Mouse (Mus musculus) G1E (cell line): ENCODE measurements at regions not wholly inside any gene's neighbourhood (a gene's known extent, or its start where the extent isn't known, plus 50 kb on each side); places are given as distances from the start of the nearest gene placed in this dataset.

Experiments
- ATAC-seq: 2 replicates; pipeline ENCODE4 v1.8.0; 2016; ENCODE audit warnings: mild to moderate bottlenecking; ENCODE audit not compliant: insufficient number of reproducible peaks, poor library complexity, low FRiP score, severe bottlenecking; ENCODE audit errors: extremely low read depth
- DNase-seq: peaks from one replicate; pipeline ENCODE4 v3.0.0; 2012; ENCODE audit warnings: low spot score
- H3K27me3 ChIP-seq: 2 replicates; pipeline ENCODE4 v1.6.1; 2012; ENCODE audit warnings: mild to moderate bottlenecking, low read length, inconsistent platforms; ENCODE audit not compliant: insufficient read depth
- H3K36me3 ChIP-seq: replicated peaks from 2 replicates; pipeline ENCODE3; 2012; ENCODE audit warnings: mild to moderate bottlenecking, inconsistent platforms
- H3K4me1 ChIP-seq: 2 replicates; pipeline ENCODE4 v1.6.1; 2012; ENCODE audit warnings: low read depth, low read length, inconsistent platforms, mixed read lengths; ENCODE audit not compliant: insufficient read depth
- H3K4me3 ChIP-seq: 2 replicates; pipeline ENCODE4 v1.5.1; 2012; ENCODE audit warnings: low read depth, mild to moderate bottlenecking, inconsistent platforms, low read length, moderate library complexity, mixed read lengths
- H3K9me3 ChIP-seq: replicated peaks from 2 replicates; pipeline ENCODE4 v1.6.1; 2012; ENCODE audit warnings: inconsistent platforms
- CTCF ChIP-seq: IDR thresholded peaks from 2 replicates; pipeline ENCODE4 v1.5.1; 2012; ENCODE audit warnings: low read depth, low read length, inconsistent platforms, mixed read lengths
- GATA1 ChIP-seq: IDR thresholded peaks from 2 replicates; pipeline ENCODE4 v1.6.1; 2012; ENCODE audit warnings: borderline replicate concordance, low read length, inconsistent platforms, mixed read lengths
- GATA2 ChIP-seq: IDR thresholded peaks from 2 replicates; pipeline ENCODE4 v1.6.1; 2012; ENCODE audit warnings: low read depth, low read length, inconsistent platforms, borderline replicate concordance
- POLR2AphosphoS5 ChIP-seq: IDR thresholded peaks from 2 replicates; pipeline ENCODE4 v1.6.1; 2012; ENCODE audit warnings: low read depth, low read length, inconsistent platforms; ENCODE audit not compliant: insufficient replicate concordance
- TAL1 ChIP-seq: conservative IDR thresholded peaks from 2 replicates; pipeline ENCODE4 v1.6.1; 2012; ENCODE audit warnings: low read depth, low read length, inconsistent platforms, mixed read lengths

DNA sequence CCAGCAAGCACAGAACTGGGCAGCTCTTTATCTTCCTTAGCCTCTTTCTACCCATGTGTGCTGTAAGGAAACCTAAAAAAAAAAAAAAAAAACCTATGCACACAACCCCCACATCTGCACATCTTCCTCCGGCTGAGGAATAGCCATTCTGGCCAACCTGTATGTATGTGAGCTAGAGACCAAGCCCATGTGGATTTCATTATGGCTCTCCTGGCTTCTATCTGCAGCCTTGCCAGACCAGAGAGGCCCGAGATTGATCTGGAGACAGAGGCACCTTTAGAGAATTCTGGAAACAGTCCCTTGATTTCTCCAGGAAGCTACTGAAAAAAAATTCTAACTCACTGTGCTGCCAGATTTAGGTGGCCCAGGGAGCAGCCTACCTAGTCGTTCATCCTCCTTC lies 281.5 kb upstream of the Mki67 start:
- Histone ChIP-seq H3K27me3 (no peaks in the 10 kb centered on the region), H3K4me1 (no peaks in the 10 kb centered on the region), H3K36me3 (no peaks in the 10 kb centered on the region), H3K4me3 (no peak overlapping the region), H3K9me3 (peaks cover 77% of the 10 kb centered on the region)
- ATAC-seq, result no peak
- TF ChIP-seq POLR2AphosphoS5, result no peak
- TF ChIP-seq GATA1, result no peak
- TF ChIP-seq CTCF, result no peak
- no peak for TF ChIP-seq GATA2
- no peak for TF ChIP-seq TAL1
- no peak for DNase-seq

DNA sequence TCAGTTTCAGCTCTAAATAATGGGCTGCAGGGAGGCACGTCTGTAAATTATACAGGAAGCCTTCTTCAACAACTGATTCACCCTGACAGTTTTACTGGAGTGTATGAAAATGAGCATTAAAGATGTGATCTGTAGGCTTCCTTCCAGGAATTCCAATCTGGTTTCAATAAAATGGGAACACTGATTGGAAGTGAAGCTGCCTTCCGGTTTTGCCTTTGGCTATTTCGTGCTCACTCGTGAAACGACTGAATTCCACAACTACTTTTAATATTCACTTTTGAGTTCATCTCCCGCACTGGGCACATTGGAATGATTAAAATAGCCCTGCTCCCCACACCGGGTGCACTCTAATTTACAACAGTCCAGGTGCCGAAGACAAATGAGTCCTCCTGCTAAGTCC lies 286.2 kb upstream of the Mki67 start:
- no peaks in the 10 kb centered on the region for H3K36me3 ChIP-seq
- H3K4me1 ChIP-seq, result no peaks in the 10 kb centered on the region
- no peak overlapping the region for H3K4me3 ChIP-seq
- H3K27me3 ChIP-seq, result no peaks in the 10 kb centered on the region
- ATAC-seq, result no peak
- peaks cover 77% of the 10 kb centered on the region for H3K9me3 ChIP-seq
- no peak for DNase-seq
- no peak for TF ChIP-seq GATA2
- TF ChIP-seq CTCF, result no peak
- TF ChIP-seq TAL1, result no peak
- TF ChIP-seq GATA1, result no peak
- no peak for TF ChIP-seq POLR2AphosphoS5

DNA sequence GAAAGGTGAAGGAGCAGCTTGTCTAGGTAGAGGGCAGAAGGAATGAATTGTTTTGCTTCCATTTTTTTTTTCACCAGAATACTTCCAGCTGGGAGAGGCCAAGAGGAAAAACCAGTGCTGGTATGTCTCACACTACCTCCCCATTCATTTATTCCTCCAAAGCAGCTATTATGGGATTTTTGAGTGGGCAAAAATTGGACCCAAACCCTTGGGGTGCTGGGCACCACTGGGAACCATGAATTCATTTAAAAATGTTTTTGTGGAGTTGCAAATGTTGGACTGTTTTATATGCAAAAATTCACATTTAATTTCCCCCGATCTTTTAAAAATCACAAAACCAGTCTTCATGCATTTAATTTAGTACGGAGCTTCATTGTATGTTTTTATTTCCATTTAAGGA lies 287.1 kb upstream of the Mki67 start:
- DNase-seq (no peak), ATAC-seq (no peak)
- Histone ChIP-seq H3K9me3 (peaks cover 77% of the 10 kb centered on the region), H3K4me3 (no peak overlapping the region), H3K27me3 (no peaks in the 10 kb centered on the region), H3K36me3 (no peaks in the 10 kb centered on the region), H3K4me1 (no peaks in the 10 kb centered on the region)
- no peak for TF ChIP-seq TAL1
- no peak for TF ChIP-seq CTCF
- TF ChIP-seq GATA2, result no peak
- TF ChIP-seq GATA1, result no peak
- no peak for TF ChIP-seq POLR2AphosphoS5

DNA sequence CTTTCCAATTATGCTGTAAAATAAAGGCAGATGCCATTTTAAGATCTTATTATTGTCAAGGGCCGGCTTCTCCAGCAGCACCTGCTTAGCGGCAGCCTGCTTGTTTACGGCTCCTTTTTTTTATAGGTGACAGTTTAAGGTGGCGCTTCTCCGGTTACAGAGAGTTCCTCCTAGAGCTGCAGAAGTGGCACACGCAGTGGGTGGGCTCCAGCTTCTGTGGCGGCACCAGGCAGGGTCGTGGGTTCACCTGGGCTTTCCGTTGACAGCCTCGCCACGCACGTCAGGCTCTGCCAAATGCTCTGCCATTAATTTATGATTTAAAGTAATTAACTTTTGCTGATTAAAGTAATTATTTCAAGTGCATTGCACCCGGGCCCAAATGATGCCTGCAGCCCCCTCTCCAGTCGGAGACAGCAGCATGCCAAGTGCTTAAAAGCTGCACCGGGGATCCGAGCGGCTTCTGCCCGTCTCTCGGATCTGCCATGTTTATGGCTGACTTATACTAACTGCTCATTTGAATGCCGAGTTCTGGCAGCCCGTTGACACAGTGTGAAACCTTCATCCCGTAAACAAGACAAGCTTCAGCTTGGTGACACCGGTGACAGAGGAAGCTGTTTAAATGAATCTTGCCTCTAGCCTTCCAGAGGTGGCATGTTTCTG lies 291.8 kb upstream of the Mki67 start:
- no peaks in the 10 kb centered on the region for H3K36me3 ChIP-seq
- DNase-seq (no peak), ATAC-seq (no peak)
- no peaks in the 10 kb centered on the region for H3K27me3 ChIP-seq
- H3K4me3 ChIP-seq, result no peak overlapping the region
- TF ChIP-seq POLR2AphosphoS5 (no peak), GATA2 (no peak), GATA1 (no peak), TAL1 (no peak), CTCF (no peak)
- no peaks in the 10 kb centered on the region for H3K4me1 ChIP-seq
- peaks cover 79% of the 10 kb centered on the region for H3K9me3 ChIP-seq

DNA sequence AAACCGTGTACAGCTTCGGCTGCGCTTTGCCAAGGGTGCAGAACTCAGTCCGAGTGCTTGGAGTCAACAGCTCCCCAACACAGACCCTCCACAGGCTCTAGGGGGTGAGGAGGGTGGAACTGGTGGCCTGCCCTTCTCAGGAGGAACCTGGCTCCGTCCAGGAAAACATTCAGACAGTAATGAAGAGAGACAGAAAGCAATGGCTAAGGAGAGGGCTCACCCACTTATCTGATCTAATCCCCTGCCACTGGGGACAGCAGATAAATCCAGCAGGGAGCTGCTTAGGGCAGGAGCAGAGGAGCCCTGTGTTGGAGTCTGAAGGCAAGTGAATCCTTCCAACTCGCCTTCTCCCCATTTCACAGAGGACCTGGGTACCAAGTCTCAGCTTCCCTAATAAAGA lies 292.3 kb upstream of the Mki67 start:
- no peak for ATAC-seq
- Histone ChIP-seq H3K36me3 (no peaks in the 10 kb centered on the region), H3K4me3 (no peak overlapping the region), H3K4me1 (no peaks in the 10 kb centered on the region), H3K9me3 (peaks cover 80% of the 10 kb centered on the region), H3K27me3 (no peaks in the 10 kb centered on the region)
- TF ChIP-seq TAL1 (no peak), POLR2AphosphoS5 (no peak), GATA2 (no peak), GATA1 (no peak), CTCF (no peak)
- DNase-seq, result no peak

DNA sequence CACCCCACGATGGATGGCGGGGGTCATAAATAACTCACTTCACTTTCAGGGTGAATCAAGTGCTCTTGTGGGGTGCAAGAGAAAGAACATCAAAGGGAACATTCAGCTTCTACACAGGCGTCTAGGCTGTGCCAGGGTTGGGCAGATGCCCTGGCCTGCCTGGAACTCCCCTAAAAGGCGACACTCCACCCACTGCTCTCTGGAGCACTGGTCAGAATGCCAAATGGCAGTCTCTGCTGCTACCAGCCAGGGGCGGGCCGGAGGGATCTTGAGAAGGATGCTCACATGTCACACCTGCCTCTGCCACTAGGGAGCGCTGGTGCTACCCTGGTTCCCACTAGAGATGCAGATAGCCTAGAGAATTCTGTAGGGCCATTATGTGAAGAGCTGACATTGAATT lies 293.9 kb upstream of the Mki67 start:
- Histone ChIP-seq H3K4me1 (no peaks in the 10 kb centered on the region), H3K36me3 (no peaks in the 10 kb centered on the region), H3K4me3 (no peak overlapping the region), H3K27me3 (no peaks in the 10 kb centered on the region), H3K9me3 (peaks cover 82% of the 10 kb centered on the region)
- TF ChIP-seq POLR2AphosphoS5, result no peak
- TF ChIP-seq CTCF, result no peak
- TF ChIP-seq GATA1, result no peak
- TF ChIP-seq TAL1, result no peak
- no peak for TF ChIP-seq GATA2
- ATAC-seq (no peak), DNase-seq (no peak)

DNA sequence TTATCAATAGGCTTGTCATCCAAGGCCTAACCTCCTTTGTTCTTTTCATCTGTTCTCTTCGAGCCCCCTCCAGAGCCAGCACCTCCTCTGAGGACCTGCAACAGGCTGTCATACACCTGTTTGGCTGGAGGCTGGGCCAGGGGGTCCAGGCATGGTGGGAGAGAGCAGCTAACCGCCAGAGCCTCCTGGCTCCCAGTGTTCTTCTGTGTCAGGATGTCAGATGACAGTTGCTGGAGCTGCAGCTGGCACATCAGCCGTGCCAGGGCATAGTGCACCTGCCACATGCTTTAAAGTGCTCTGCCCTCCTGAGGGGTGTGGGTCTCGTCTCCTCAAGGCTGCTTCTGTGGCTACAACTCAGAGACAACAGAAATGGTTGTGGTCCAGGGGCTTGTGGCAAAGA lies 298.5 kb upstream of the Mki67 start:
- ATAC-seq (no peak), DNase-seq (no peak)
- H3K36me3 ChIP-seq, result no peaks in the 10 kb centered on the region
- H3K4me1 ChIP-seq, result no peaks in the 10 kb centered on the region
- peaks cover 85% of the 10 kb centered on the region for H3K9me3 ChIP-seq
- no peak overlapping the region for H3K4me3 ChIP-seq
- no peaks in the 10 kb centered on the region for H3K27me3 ChIP-seq
- TF ChIP-seq POLR2AphosphoS5 (no peak), GATA1 (no peak), TAL1 (no peak), CTCF (no peak), GATA2 (no peak)
